Mouse (Mus musculus) C2C12 (cell line): ENCODE data around the gene Rbfox2.

Experiments used
- CTCF ChIP-seq: IDR thresholded peaks from one replicate; pipeline ENCODE4 v1.5.1; 2011; ENCODE audit not compliant: control insufficient read depth, insufficient read depth, insufficient read length
- USF1 ChIP-seq: IDR thresholded peaks from one replicate; pipeline ENCODE4 v1.6.1; 2011; ENCODE audit warnings: low read depth, mild to moderate bottlenecking, control low read depth, moderate library complexity

- no peak for TF ChIP-seq CTCF
- TF ChIP-seq USF1 = no peak
These were observed 41.5 kb downstream of the Rbfox2 start for GRCm38 (mm10) chr15:77265318-77265717.
